Mouse (Mus musculus): Measurements from ENCODE around the gene Exosc5. TPM values are rescaled to one million over a fixed set of nuclear protein-coding genes. Genes with fewer than 3 reads are reported as not detected.
A peak's percentile ranks its signal among the peaks of the same experiment; 100 is the strongest.

Gene Exosc5
- polyA plus RNA-seq, 1 experiment from 2014 or later: 139 TPM

DNA sequence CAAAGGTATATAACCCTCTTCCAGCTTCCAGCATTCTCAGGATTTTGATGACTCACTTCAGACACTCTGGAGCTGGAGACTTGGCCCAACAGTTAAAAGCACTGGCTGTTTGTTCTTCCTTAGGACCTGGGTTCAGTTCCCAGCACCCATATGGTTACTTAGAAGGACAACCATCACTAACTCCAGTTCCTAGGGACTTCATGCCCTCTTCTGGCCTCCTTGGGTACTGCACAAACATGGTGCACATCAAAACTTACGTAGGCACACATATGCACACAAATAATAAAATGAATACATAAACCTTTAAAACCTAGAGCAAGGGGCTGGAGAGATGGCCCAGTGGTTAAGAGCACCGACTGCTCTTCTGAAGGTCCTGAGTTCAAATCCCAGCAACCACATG is 43.4 kb downstream of the Exosc5 start:
- Histone ChIP-seq H3K27ac (ENCODE audit: low read depth, low read length) (no peak overlapping the region), H3K4me1 (replicated peaks; ENCODE audit: control insufficient read depth, insufficient read depth, low read length) (peaks cover 33% of the 10 kb centered on the region), H3K4me3 (ENCODE audit: low read depth, low read length) (no peak overlapping the region), H3K36me3 (ENCODE audit: control insufficient read depth, insufficient read depth, low read length) (peaks cover 40% of the 10 kb centered on the region), H3K9me3 (ENCODE audit: control insufficient read depth, low read length) (peaks cover 7% of the 10 kb centered on the region; the same call in 1 of the 2 replicates), H3K9ac (ENCODE audit: low read depth, low read length) (no peak overlapping the region), H3K27me3 (replicated peaks; ENCODE audit: control insufficient read depth, insufficient read depth, low read length) (no peaks in the 10 kb centered on the region), H3K4me2 (no peak overlapping the region)
- 89% methylated on average over 2 of the region's 2 CpGs for WGBS
- ATAC-seq (replicated peaks; ENCODE audit: low FRiP score): no peak
- DNase-seq (ENCODE audit: low spot score): no peak

DNA sequence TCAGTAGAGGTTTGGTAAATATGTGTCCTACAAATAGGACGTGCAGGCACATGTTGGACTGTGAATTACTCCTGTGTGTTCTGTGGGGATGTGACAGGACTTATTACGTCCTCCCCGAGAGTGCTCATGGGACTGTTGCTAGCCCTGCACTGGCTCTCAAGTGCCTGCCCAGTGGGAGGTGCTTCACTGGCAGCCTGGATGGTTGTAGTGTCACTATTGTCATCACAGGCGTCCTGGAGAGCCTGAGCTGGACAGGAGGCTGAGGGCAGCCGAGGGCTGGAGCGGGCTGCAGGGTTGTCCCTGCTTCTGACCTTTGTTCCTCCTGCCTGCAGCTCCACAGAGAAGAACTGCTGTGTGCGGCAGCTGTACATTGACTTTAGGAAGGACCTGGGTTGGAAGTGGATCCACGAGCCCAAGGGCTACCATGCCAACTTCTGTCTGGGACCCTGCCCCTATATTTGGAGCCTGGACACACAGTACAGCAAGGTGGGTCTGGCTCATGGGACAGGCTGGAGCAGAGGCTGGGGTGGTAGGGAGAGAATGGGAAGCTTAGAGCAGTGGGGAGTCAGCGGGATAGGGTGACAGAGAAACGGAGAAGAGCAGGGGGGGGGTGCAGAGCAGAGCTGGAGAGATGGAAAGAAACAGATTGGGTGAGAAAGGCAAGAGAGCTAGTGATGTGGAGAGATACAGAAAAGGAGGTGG is 45.0 kb downstream of the Exosc5 start:
- Histone ChIP-seq H3K27me3 (replicated peaks; ENCODE audit: control insufficient read depth, insufficient read depth, low read length) (no peaks in the 10 kb centered on the region), H3K4me3 (ENCODE audit: low read depth, low read length) (no peak overlapping the region), H3K27ac (ENCODE audit: low read depth, low read length) (peak overlapping the region; percentile 36), H3K9ac (ENCODE audit: low read depth, low read length) (no peak overlapping the region), H3K4me2 (peak overlapping the region; percentile 52), H3K36me3 (ENCODE audit: control insufficient read depth, insufficient read depth, low read length) (peaks cover 31% of the 10 kb centered on the region), H3K9me3 (ENCODE audit: control insufficient read depth, low read length) (peaks cover 7% of the 10 kb centered on the region; the same call in 1 of the 2 replicates), H3K4me1 (replicated peaks; ENCODE audit: control insufficient read depth, insufficient read depth, low read length) (peaks cover 41% of the 10 kb centered on the region)
- DNase-seq (ENCODE audit: low spot score) (no peak), ATAC-seq (replicated peaks; ENCODE audit: low FRiP score) (peak; percentile 48)
- WGBS: 47% methylated on average over 10 of the region's 10 CpGs

DNA sequence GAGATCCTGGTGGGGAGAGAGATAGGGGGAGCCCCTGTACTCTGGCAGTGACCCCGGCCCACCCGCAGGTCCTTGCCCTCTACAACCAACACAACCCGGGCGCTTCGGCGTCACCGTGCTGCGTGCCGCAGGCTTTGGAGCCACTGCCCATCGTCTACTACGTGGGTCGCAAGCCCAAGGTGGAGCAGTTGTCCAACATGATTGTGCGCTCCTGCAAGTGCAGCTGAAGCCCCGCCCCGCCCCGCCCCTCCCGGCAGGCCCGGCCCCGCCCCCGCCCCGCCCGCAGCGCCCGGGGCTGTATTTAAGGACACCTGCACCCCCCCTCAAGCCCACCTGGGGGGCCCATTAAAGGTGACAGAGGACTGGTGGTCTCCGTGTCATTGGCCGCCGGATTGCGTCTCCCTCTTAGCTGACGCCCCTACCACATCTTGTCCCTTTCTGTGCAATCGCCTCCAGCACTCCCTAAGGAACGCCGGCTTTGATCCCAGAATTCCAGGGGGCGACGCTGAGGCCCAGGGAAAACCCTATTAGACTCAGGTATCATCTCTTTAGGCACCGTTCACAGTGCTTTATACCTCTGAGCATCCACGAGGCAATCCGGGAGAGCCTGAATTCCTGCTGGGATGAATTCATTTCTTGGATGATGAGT is 45.9 kb downstream of the Exosc5 start:
- no peak for DNase-seq (ENCODE audit: low spot score)
- peaks cover 44% of the 10 kb centered on the region for H3K4me1 ChIP-seq (replicated peaks; ENCODE audit: control insufficient read depth, insufficient read depth, low read length)
- H3K27ac ChIP-seq (ENCODE audit: low read depth, low read length): 0 out of 2 replicates have a peak overlapping the region, but pooled peaks have one; percentile 40
- H3K36me3 ChIP-seq (ENCODE audit: control insufficient read depth, insufficient read depth, low read length): peaks cover 27% of the 10 kb centered on the region
- H3K4me3 ChIP-seq (ENCODE audit: low read depth, low read length): peak overlapping the region; percentile 24; the same call in 1 of the 2 replicates
- 27% methylated on average over 36 of the region's 37 CpGs for WGBS
- no peak overlapping the region for H3K9ac ChIP-seq (ENCODE audit: low read depth, low read length)
- no peaks in the 10 kb centered on the region for H3K27me3 ChIP-seq (replicated peaks; ENCODE audit: control insufficient read depth, insufficient read depth, low read length)
- peaks cover 7% of the 10 kb centered on the region; the same call in 1 of the 2 replicates for H3K9me3 ChIP-seq (ENCODE audit: control insufficient read depth, low read length)
- peak overlapping the region; percentile 52 for H3K4me2 ChIP-seq
- ATAC-seq (replicated peaks; ENCODE audit: low FRiP score): 0 out of 2 replicates have a peak, but pooled peaks have one; percentile 32

DNA sequence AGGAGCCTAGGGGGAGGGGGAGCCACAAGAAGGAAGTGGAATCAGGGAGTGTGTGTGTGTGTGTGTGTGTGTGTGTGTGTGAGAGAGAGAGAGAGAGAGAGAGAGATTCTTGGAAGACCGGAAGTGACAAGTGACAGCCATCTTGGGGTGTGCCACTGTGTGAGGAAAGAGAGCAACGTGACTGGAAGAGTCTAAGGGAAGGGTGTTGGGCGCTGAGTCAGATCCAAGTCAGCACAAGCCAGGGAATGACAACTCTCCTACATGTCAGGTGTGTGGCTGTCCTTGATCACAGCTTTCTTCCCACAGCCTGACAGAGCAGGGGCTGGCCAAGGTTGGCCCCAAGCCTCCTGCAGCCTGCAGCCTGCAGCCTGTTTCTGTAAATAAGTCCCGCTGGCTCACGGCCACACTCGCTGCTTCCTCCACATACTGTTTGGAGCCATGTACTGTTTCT is 46.9 kb downstream of the Exosc5 start:
- ATAC-seq (replicated peaks; ENCODE audit: low FRiP score) (no peak), DNase-seq (ENCODE audit: low spot score) (no peak)
- Histone ChIP-seq H3K36me3 (ENCODE audit: control insufficient read depth, insufficient read depth, low read length) (peaks cover 20% of the 10 kb centered on the region), H3K4me2 (no peak overlapping the region), H3K27me3 (replicated peaks; ENCODE audit: control insufficient read depth, insufficient read depth, low read length) (no peaks in the 10 kb centered on the region), H3K9me3 (ENCODE audit: control insufficient read depth, low read length) (peaks cover 7% of the 10 kb centered on the region; the same call in 1 of the 2 replicates), H3K4me3 (ENCODE audit: low read depth, low read length) (no peak overlapping the region), H3K27ac (ENCODE audit: low read depth, low read length) (peak overlapping the region; percentile 46; the same call in 1 of the 2 replicates), H3K4me1 (replicated peaks; ENCODE audit: control insufficient read depth, insufficient read depth, low read length) (peaks cover 51% of the 10 kb centered on the region), H3K9ac (ENCODE audit: low read depth, low read length) (no peak overlapping the region)
- 69% methylated on average over 6 of the region's 6 CpGs for WGBS

DNA sequence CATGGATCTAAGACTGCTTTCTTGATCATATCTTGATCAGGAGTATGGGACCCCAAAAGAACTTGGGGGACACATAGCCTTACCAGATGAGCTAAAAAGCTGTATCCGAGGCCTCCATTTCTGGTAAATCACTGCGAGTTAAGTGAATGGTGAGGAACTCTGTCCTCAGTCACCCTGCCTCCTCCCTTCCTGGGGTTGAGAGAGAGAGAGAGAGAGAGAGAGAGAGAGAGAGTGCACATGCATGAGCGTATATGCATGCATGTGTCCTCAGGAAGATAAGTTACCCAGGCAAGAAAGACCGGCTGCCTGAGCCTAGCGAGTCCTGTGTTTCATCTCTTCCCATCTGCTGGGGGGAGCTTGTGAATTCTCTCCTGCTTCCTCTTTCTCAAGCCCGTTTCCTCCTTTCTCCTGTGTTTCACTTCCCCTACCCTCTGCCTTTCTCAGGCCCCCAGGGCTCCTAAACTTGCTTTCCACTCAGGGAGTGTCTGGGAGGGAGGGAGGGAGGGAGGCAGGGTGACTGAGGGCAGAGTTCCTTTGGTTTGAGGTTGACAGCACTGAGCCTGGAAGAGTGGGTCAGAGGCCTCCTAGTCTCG is 47.7 kb downstream of the Exosc5 start:
- Histone ChIP-seq H3K4me2 (no peak overlapping the region), H3K27me3 (replicated peaks; ENCODE audit: control insufficient read depth, insufficient read depth, low read length) (no peaks in the 10 kb centered on the region), H3K27ac (ENCODE audit: low read depth, low read length) (peak overlapping the region; percentile 46), H3K4me3 (ENCODE audit: low read depth, low read length) (no peak overlapping the region), H3K4me1 (replicated peaks; ENCODE audit: control insufficient read depth, insufficient read depth, low read length) (peaks cover 58% of the 10 kb centered on the region), H3K9ac (ENCODE audit: low read depth, low read length) (no peak overlapping the region), H3K36me3 (ENCODE audit: control insufficient read depth, insufficient read depth, low read length) (peaks cover 11% of the 10 kb centered on the region), H3K9me3 (ENCODE audit: control insufficient read depth, low read length) (peaks cover under 1% of the 10 kb centered on the region; the same call in 1 of the 2 replicates)
- 45% methylated on average over 7 of the region's 7 CpGs for WGBS
- ATAC-seq (replicated peaks; ENCODE audit: low FRiP score) (no peak), DNase-seq (ENCODE audit: low spot score) (no peak)

DNA sequence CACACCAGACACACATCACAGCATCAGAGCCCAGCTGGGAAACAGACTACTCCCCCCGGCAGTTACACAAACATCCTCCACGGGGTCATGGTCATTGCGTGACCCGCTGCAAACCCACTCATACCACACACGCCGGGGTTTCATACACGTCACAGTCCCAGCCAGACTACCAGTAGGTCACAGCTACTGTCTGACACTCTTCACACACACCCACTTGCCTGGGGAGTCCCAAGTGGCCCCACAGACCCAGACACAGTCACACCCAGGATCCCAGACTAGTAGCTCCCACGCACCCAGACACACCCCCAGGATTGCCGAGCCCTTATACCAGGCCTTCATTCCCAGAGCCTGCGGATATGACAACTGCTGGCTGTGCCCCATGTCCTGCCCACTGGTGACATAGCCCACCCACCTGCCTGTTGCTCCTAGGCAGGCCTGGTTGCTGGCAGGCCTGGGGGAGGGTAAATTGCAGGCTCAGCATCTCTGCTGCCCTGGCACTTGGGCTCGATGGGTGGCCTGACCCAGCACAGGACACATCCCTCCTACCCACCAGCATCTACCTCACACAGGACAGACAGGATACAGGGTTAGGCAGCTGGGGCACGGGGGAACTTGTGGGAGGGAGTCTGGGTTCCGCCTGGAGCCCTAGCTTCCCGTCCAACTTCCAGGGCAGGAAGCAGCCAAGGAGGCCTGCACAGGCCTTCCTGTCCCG is 48.8 kb downstream of the Exosc5 start:
- Histone ChIP-seq H3K27me3 (replicated peaks; ENCODE audit: control insufficient read depth, insufficient read depth, low read length) (no peaks in the 10 kb centered on the region), H3K9ac (ENCODE audit: low read depth, low read length) (no peak overlapping the region), H3K4me1 (replicated peaks; ENCODE audit: control insufficient read depth, insufficient read depth, low read length) (peaks cover 68% of the 10 kb centered on the region), H3K27ac (ENCODE audit: low read depth, low read length) (peak overlapping the region; percentile 57; the same call in 1 of the 2 replicates), H3K4me3 (ENCODE audit: low read depth, low read length) (no peak overlapping the region), H3K4me2 (no peak overlapping the region), H3K9me3 (ENCODE audit: control insufficient read depth, low read length) (no peaks in the 10 kb centered on the region), H3K36me3 (ENCODE audit: control insufficient read depth, insufficient read depth, low read length) (peaks cover 9% of the 10 kb centered on the region)
- ATAC-seq (replicated peaks; ENCODE audit: low FRiP score) (peak; percentile 12), DNase-seq (ENCODE audit: low spot score) (no peak)
- 57% methylated on average over 15 of the region's 15 CpGs for WGBS

DNA sequence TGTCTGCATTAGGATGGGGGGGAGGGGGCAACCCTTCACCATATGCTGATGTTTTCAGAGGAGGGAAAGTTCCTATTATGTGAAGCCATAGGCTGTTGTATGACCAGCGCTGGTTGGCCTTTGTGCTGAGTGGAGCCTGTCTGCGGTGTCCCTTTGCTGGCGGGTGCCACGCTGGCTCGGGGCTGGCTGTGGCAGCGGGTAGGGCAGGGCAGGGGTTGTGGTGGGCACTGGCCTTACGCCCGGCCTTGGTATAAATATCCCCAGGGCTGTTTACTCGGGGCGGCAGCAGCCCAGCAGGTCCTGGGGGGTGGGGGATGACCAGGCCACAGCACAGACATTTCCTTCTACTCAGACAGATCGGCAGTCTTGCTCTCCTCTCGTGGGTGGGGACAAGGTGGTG is 51.0 kb downstream of the Exosc5 start:
- Histone ChIP-seq H3K27me3 (replicated peaks; ENCODE audit: control insufficient read depth, insufficient read depth, low read length) (no peaks in the 10 kb centered on the region), H3K9ac (ENCODE audit: low read depth, low read length) (no peak overlapping the region), H3K4me1 (replicated peaks; ENCODE audit: control insufficient read depth, insufficient read depth, low read length) (peaks cover 53% of the 10 kb centered on the region), H3K4me3 (ENCODE audit: low read depth, low read length) (no peak overlapping the region), H3K9me3 (ENCODE audit: control insufficient read depth, low read length) (no peaks in the 10 kb centered on the region), H3K27ac (ENCODE audit: low read depth, low read length) (no peak overlapping the region), H3K36me3 (ENCODE audit: control insufficient read depth, insufficient read depth, low read length) (peaks cover 24% of the 10 kb centered on the region), H3K4me2 (peak overlapping the region; percentile 2; the same call in 1 of the 2 replicates)
- DNase-seq (ENCODE audit: low spot score) (no peak), ATAC-seq (replicated peaks; ENCODE audit: low FRiP score) (no peak)
- WGBS: 38% methylated on average over 12 of the region's 12 CpGs

DNA sequence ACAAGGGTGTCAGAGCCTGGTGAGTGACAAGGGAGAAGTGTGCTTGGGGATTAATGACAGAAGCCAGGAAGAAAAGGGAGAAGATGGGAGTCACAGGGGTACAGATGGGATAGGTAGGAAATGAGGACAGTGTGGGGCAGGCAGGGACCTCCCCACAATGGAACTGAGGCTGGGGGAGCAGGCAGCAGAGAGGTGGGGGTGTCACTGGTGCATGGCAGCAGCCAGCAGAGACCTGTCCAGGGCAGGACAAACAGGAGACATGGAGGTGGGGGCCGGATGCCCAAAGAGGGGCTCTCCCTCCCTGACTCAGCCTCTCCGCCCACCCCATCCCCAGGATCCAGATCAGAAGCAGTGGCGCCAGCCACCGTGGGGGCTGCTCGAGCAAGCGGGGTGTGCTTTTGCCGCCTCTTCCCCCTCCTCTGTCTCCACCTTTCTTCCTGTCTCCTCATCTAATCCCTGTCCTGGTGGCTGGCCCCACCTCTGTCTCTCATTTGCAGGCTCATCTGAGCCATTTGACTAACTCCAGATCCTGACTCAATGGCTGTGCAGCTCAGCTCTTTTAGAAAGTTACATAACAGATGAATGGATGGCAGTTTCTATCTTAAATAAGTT is 51.7 kb downstream of the Exosc5 start:
- H3K4me1 ChIP-seq (replicated peaks; ENCODE audit: control insufficient read depth, insufficient read depth, low read length): peaks cover 46% of the 10 kb centered on the region
- H3K4me2 ChIP-seq: peak overlapping the region; percentile 2; the same call in 1 of the 2 replicates
- no peak for DNase-seq (ENCODE audit: low spot score)
- H3K9ac ChIP-seq (ENCODE audit: low read depth, low read length): no peak overlapping the region
- H3K27ac ChIP-seq (ENCODE audit: low read depth, low read length): no peak overlapping the region
- no peak for ATAC-seq (replicated peaks; ENCODE audit: low FRiP score)
- 33% methylated on average over 7 of the region's 7 CpGs for WGBS
- no peak overlapping the region for H3K4me3 ChIP-seq (ENCODE audit: low read depth, low read length)
- H3K9me3 ChIP-seq (ENCODE audit: control insufficient read depth, low read length): no peaks in the 10 kb centered on the region
- H3K27me3 ChIP-seq (replicated peaks; ENCODE audit: control insufficient read depth, insufficient read depth, low read length): no peaks in the 10 kb centered on the region
- H3K36me3 ChIP-seq (ENCODE audit: control insufficient read depth, insufficient read depth, low read length): peaks cover 29% of the 10 kb centered on the region
